23 mouse cellular contexts compared by ENCODE assay signal in the genomic region with DNA sequence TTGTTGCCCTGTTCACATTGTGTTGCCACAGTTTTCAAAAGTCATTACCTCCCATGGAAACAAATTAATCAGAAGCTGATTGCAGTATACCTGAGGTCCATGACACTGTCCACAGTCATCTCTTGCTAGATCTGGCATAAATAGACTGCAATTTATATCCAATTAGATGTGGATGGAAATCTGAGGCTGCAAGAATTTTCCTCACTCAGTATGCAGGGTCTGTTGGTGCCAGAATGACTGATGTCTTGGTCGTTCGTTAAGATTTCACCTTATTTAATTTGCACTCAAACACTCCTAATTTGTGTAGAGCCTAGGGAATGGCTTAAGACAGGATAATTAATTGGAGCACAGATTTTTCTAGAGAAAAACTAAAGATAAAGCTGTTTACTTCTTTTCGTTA.
DNase-seq lines count a peak whose midpoint lies in the region; ATAC-seq and TF ChIP-seq lines count a peak whose summit lies in the region.
"Had no signal": no experiment of that assay in that cellular context is flagged by ENCODE, and none has a peak within 500 bp of the region (broad histone marks: within the 10 kb centered on the region; RNA-seq: fewer than 3 reads in every experiment).

No protein-coding gene starts in this region.

- peak; percentile 69; the same call in 1 of the 2 replicates for ATAC-seq in forebrain, embryonic 12.5 days (ENCODE audit: low FRiP score)
- no peak for ATAC-seq in forebrain, postnatal 0 days
- no peak for ATAC-seq in midbrain, postnatal 0 days (ENCODE audit: low FRiP score)
- ATAC-seq in midbrain, embryonic 11.5 days (ENCODE audit: low FRiP score) = no peak
- ATAC-seq in hindbrain, embryonic 14.5 days (ENCODE audit: low FRiP score) = 0 out of 2 replicates have a peak, but pooled peaks have one; percentile 46

- no peaks in the 10 kb centered on the region for H3K4me1 ChIP-seq in forebrain, embryonic 12.5 days
- no peaks in the 10 kb centered on the region for H3K4me1 ChIP-seq in forebrain, postnatal 0 days (ENCODE audit: insufficient read depth)
- no peaks in the 10 kb centered on the region for H3K4me1 ChIP-seq in midbrain, postnatal 0 days (ENCODE audit: insufficient read depth, low read length)
- no peaks in the 10 kb centered on the region for H3K4me1 ChIP-seq in midbrain, embryonic 11.5 days (ENCODE audit: control insufficient read depth, insufficient read depth, low read length)
- H3K4me1 ChIP-seq in hindbrain, embryonic 14.5 days (replicated peaks; ENCODE audit: control insufficient read depth, insufficient read depth, low read length) = no peaks in the 10 kb centered on the region
- H3K4me1 ChIP-seq in cerebellum, adult 2 months (ENCODE audit: control insufficient read depth, insufficient read depth, low read length) = no peaks in the 10 kb centered on the region
- H3K4me1 ChIP-seq: embryonic facial prominence, embryonic 12.5 days; heart, embryonic 13.5 days; kidney, embryonic 15.5 days had no signal

- no peaks in the 10 kb centered on the region for H3K9me3 ChIP-seq in forebrain, embryonic 12.5 days
- no peaks in the 10 kb centered on the region for H3K9me3 ChIP-seq in forebrain, postnatal 0 days (ENCODE audit: low read length)
- H3K9me3 ChIP-seq in midbrain, postnatal 0 days (ENCODE audit: low read length) = no peaks in the 10 kb centered on the region
- no peaks in the 10 kb centered on the region for H3K9me3 ChIP-seq in midbrain, embryonic 11.5 days (ENCODE audit: control insufficient read depth, low read length)
- no peaks in the 10 kb centered on the region for H3K9me3 ChIP-seq in hindbrain, embryonic 14.5 days (ENCODE audit: control insufficient read depth, low read length)
- H3K9me3 ChIP-seq: embryonic facial prominence, embryonic 12.5 days; G1E; heart, embryonic 13.5 days; kidney, embryonic 15.5 days had no signal

- TF ChIP-seq POLR2A in cerebellum, adult 2 months (IDR thresholded peaks at IDR 0.05; ENCODE audit: borderline replicate concordance, insufficient read depth, low read length) = no peak

- WGBS in forebrain, embryonic 12.5 days = 52% methylated on average over 3 of the region's 3 CpGs
- 30% methylated on average over 3 of the region's 3 CpGs for WGBS in forebrain, postnatal 0 days
- WGBS in midbrain, postnatal 0 days = 72% methylated on average over 3 of the region's 3 CpGs
- 88% methylated on average over 3 of the region's 3 CpGs for WGBS in midbrain, embryonic 11.5 days
- 41% methylated on average over 3 of the region's 3 CpGs for whole genome bisulfite sequencing in hindbrain, embryonic 14.5 days
- 44% methylated on average over 3 of the region's 3 CpGs for WGBS in cerebellum, adult 2 months

- H3K9ac ChIP-seq in forebrain, embryonic 12.5 days = no peak overlapping the region
- H3K9ac ChIP-seq in forebrain, postnatal 0 days = no peak overlapping the region
- H3K9ac ChIP-seq in midbrain, postnatal 0 days (replicated peaks; ENCODE audit: low read length, poor library complexity, severe bottlenecking) = no peak overlapping the region
- H3K9ac ChIP-seq in midbrain, embryonic 11.5 days (ENCODE audit: low read length) = no peak overlapping the region
- no peak overlapping the region for H3K9ac ChIP-seq in hindbrain, embryonic 14.5 days
- H3K9ac ChIP-seq: embryonic facial prominence, embryonic 12.5 days; heart, embryonic 13.5 days; kidney, embryonic 15.5 days; liver, embryonic 14.5 days had no signal

- no peaks in the 10 kb centered on the region for H3K36me3 ChIP-seq in forebrain, embryonic 12.5 days (replicated peaks)
- H3K36me3 ChIP-seq in forebrain, postnatal 0 days (ENCODE audit: insufficient read depth) = no peaks in the 10 kb centered on the region
- H3K36me3 ChIP-seq in midbrain, postnatal 0 days (ENCODE audit: insufficient read depth, low read length) = no peaks in the 10 kb centered on the region
- H3K36me3 ChIP-seq in midbrain, embryonic 11.5 days (ENCODE audit: control insufficient read depth, insufficient read depth, low read length) = no peaks in the 10 kb centered on the region
- no peaks in the 10 kb centered on the region for H3K36me3 ChIP-seq in hindbrain, embryonic 14.5 days (replicated peaks; ENCODE audit: control insufficient read depth, insufficient read depth)
- H3K36me3 ChIP-seq: embryonic facial prominence, embryonic 12.5 days; G1E; heart, embryonic 13.5 days; kidney, embryonic 15.5 days had no signal

- TF ChIP-seq CTCF in forebrain, postnatal 0 days (IDR thresholded peaks at IDR 0.05; ENCODE audit: low read depth) = no peak
- TF ChIP-seq CTCF in midbrain, postnatal 0 days (IDR thresholded peaks at IDR 0.05) = no peak
- no peak for TF ChIP-seq CTCF in cerebellum, adult 2 months (IDR thresholded peaks at IDR 0.05; ENCODE audit: borderline replicate concordance, insufficient read depth, low read depth, low read length)

- 0 out of 2 replicates have a peak overlapping the region, but pooled peaks have one; percentile 25 for H3K27ac ChIP-seq in forebrain, embryonic 12.5 days
- no peak overlapping the region for H3K27ac ChIP-seq in forebrain, postnatal 0 days (ENCODE audit: low read depth, low read length)
- H3K27ac ChIP-seq in midbrain, postnatal 0 days (ENCODE audit: low read depth, low read length) = no peak overlapping the region
- H3K27ac ChIP-seq in midbrain, embryonic 11.5 days (ENCODE audit: low read depth, low read length) = no peak overlapping the region
- H3K27ac ChIP-seq in hindbrain, embryonic 14.5 days = 0 out of 2 replicates have a peak overlapping the region, but pooled peaks have one; percentile 18
- no peak overlapping the region for H3K27ac ChIP-seq in cerebellum, adult 2 months (ENCODE audit: insufficient read depth, low read length)
- H3K27ac ChIP-seq: embryonic facial prominence, embryonic 12.5 days; heart, embryonic 13.5 days; kidney, embryonic 15.5 days; liver, embryonic 14.5 days had no signal

- no peak for DNase-seq in forebrain, postnatal 0 days
- DNase-seq in midbrain, postnatal 0 days (ENCODE audit: low spot score) = peak; percentile 23
- no peak for DNase-seq in midbrain, embryonic 11.5 days (ENCODE audit: low spot score, missing footprints)
- DNase-seq in hindbrain, embryonic 14.5 days (ENCODE audit: low spot score) = no peak
- DNase-seq in cerebellum, adult 2 months = no peak
- no peak for DNase-seq in lung, postnatal 10 days
- DNase-seq: adrenal gland, adult 8-10 months; cerebellum, adult 9-10 months; cerebellum, postnatal 36 days; embryo, embryonic 11 days; gastrocnemius, postnatal 10 days; heart, postnatal 14 days; kidney, adult 18-20 months; kidney, postnatal 25 days; liver; lung, adult 2 months; thymus, postnatal 4 days had no signal

- H3K4me3 ChIP-seq in forebrain, embryonic 12.5 days (replicated peaks) = no peak overlapping the region
- no peak overlapping the region for H3K4me3 ChIP-seq in forebrain, postnatal 0 days (ENCODE audit: low read depth, low read length)
- H3K4me3 ChIP-seq in midbrain, postnatal 0 days (ENCODE audit: low read depth, low read length) = no peak overlapping the region
- H3K4me3 ChIP-seq in midbrain, embryonic 11.5 days (ENCODE audit: low read depth, low read length) = no peak overlapping the region
- no peak overlapping the region for H3K4me3 ChIP-seq in hindbrain, embryonic 14.5 days (replicated peaks; ENCODE audit: low read length)
- no peak overlapping the region for H3K4me3 ChIP-seq in cerebellum, adult 2 months (replicated peaks; ENCODE audit: insufficient read depth, low read depth, low read length)
- H3K4me3 ChIP-seq: embryonic facial prominence, embryonic 12.5 days; heart, embryonic 13.5 days; kidney, embryonic 15.5 days had no signal

- no peaks in the 10 kb centered on the region for H3K27me3 ChIP-seq in forebrain, embryonic 12.5 days
- no peaks in the 10 kb centered on the region for H3K27me3 ChIP-seq in forebrain, postnatal 0 days (ENCODE audit: insufficient read depth, low read length)
- no peaks in the 10 kb centered on the region for H3K27me3 ChIP-seq in midbrain, postnatal 0 days (ENCODE audit: insufficient read depth, low read length)
- no peaks in the 10 kb centered on the region for H3K27me3 ChIP-seq in midbrain, embryonic 11.5 days (ENCODE audit: control insufficient read depth, insufficient read depth, low read length)
- no peaks in the 10 kb centered on the region for H3K27me3 ChIP-seq in hindbrain, embryonic 14.5 days (ENCODE audit: control insufficient read depth, insufficient read depth, low read length)
- no peaks in the 10 kb centered on the region for H3K27me3 ChIP-seq in cerebellum, adult 2 months (ENCODE audit: control insufficient read depth, insufficient read depth, low read length)
- H3K27me3 ChIP-seq: embryonic facial prominence, embryonic 12.5 days; heart, embryonic 13.5 days; kidney, embryonic 15.5 days had no signal

- H3K4me2 ChIP-seq in forebrain, embryonic 12.5 days = no peak overlapping the region
- no peak overlapping the region for H3K4me2 ChIP-seq in forebrain, postnatal 0 days (ENCODE audit: low read depth)
- H3K4me2 ChIP-seq in midbrain, postnatal 0 days (ENCODE audit: low read depth, low read length, poor library complexity, severe bottlenecking) = no peak overlapping the region
- H3K4me2 ChIP-seq in midbrain, embryonic 11.5 days = no peak overlapping the region
- no peak overlapping the region for H3K4me2 ChIP-seq in hindbrain, embryonic 14.5 days (replicated peaks)
- H3K4me2 ChIP-seq: embryonic facial prominence, embryonic 12.5 days; heart, embryonic 13.5 days; kidney, embryonic 15.5 days had no signal

Comparison
In these comparisons a context has a peak if more than half of its experiments do, and no peak if none do; other contexts are left out.
1. ATAC-seq: peak in forebrain, embryonic 12.5 days (single experiment) and hindbrain, embryonic 14.5 days (single experiment); none in forebrain, postnatal 0 days (single experiment), midbrain, postnatal 0 days (single experiment) and midbrain, embryonic 11.5 days (single experiment).
2. H3K27ac ChIP-seq: peak in forebrain, embryonic 12.5 days (single experiment) and hindbrain, embryonic 14.5 days (single experiment); none in forebrain, postnatal 0 days (single experiment), midbrain, postnatal 0 days (single experiment), midbrain, embryonic 11.5 days (single experiment) and cerebellum, adult 2 months (single experiment).